Mouse (Mus musculus) liver, embryonic 15.5 days (tissue): Measurements from ENCODE around the gene Clca1. TPM values are rescaled to one million over a fixed set of nuclear protein-coding genes. Genes with fewer than 3 reads are reported as not detected.

Experiments
- polyA plus RNA-seq: library from polyadenylated mRNA; unstranded; fragments of >200 nt; fragmentation: Nextera tagmentation; extraction: Ambion mirVana; gene quantifications from 2 replicates; pipeline ENCODE4 v1.2.1, GENCODE M21; 2015

Clca1 gene
- polyA plus RNA-seq, 1 experiment from 2014 or later = 0.02 TPM

Other genes with a start within 250 kb of the Clca1 start
- gene Clca3a2, start 213.3 kb downstream of the Clca1 start, polyA plus RNA-seq = not detected in 2 replicates
- not detected in 2 replicates for gene Clca3b, start 183.4 kb downstream of the Clca1 start, polyA plus RNA-seq
- gene Clca4b, start 100.2 kb downstream of the Clca1 start, polyA plus RNA-seq = not detected in 2 replicates
- gene Clca4a, start 57.7 kb downstream of the Clca1 start, polyA plus RNA-seq = not detected in 2 replicates
- gene Clca2, start 66.7 kb upstream of the Clca1 start, polyA plus RNA-seq = not detected in 2 replicates
- 4.5 and 5.3 TPM in 2 replicates for gene Odf2l, start 85.8 kb upstream of the Clca1 start, polyA plus RNA-seq